In the genomic region with DNA sequence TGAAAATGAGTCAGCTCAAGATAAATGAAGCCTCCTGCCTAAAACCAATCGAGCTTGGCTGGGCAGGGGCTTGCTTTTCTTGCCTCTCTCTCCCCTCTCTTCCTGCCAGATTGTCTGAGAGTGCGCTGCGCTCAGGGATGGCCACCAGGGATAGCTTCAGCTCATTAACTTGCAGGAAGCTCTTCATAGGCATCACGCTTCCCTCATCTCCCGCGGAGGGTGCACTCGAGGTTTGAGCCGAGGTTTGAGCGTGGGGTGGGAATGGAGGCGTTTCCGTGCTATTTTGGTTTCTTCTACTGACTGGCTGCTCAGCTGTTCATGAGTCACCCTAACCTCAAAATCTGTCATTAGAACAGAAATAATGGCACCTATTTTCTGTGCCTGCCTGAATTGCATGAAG, we compare ENCODE assay signal across 9 mouse cellular contexts.
DNase-seq lines count a peak whose midpoint lies in the region; ATAC-seq lines count a peak whose summit lies in the region.
"Had no signal": no experiment of that assay in that cellular context is flagged by ENCODE, and none has a peak within 500 bp of the region (broad histone marks: within the 10 kb centered on the region; RNA-seq: fewer than 3 reads in every experiment).

No protein-coding gene starts in this region.

- H3K36me3 ChIP-seq in forebrain, embryonic 16.5 days (ENCODE audit: control insufficient read depth, insufficient read depth) = no peaks in the 10 kb centered on the region
- H3K36me3 ChIP-seq: limb, embryonic 15.5 days had no signal

- no peak overlapping the region for H3K27ac ChIP-seq in forebrain, embryonic 16.5 days (ENCODE audit: low read length)
- H3K27ac ChIP-seq: limb, embryonic 15.5 days had no signal

- intact Hi-C loops in left cerebral cortex, postnatal 36 days (cut with DNase I) = loop anchor here (2.0 to 5.0 kb wide), 4 partner anchors 38 to 228 kb away; a partner anchor contains a TSS

- DNase-seq in layer of hippocampus, adult 11-12 months (ENCODE audit: low spot score) = peak; percentile 81
- no peak for DNase-seq in layer of hippocampus, adult 9-10 months (ENCODE audit: low spot score)
- DNase-seq in adrenal gland, postnatal 25 days = peak; percentile 45
- peak; percentile 59 for DNase-seq in heart, postnatal 4 days
- peak; percentile 82 to 85 for DNase-seq in left cerebral cortex, postnatal 36 days (ENCODE audit: low spot score in 2 of 2)
- peak; percentile 83 to 91 for DNase-seq in right cerebral cortex, postnatal 36 days (ENCODE audit: low spot score in 2 of 2)
- no peak for DNase-seq in lung, postnatal 14 days

- H3K4me1 ChIP-seq in forebrain, embryonic 16.5 days (replicated peaks; ENCODE audit: control insufficient read depth, insufficient read depth, low read length) = peaks cover 17% of the 10 kb centered on the region

- WGBS in forebrain, embryonic 16.5 days = 38% methylated on average over 11 of the region's 11 CpGs

- no peak overlapping the region for H3K9ac ChIP-seq in forebrain, embryonic 16.5 days (replicated peaks; ENCODE audit: low read depth, low read length)
- H3K9ac ChIP-seq: limb, embryonic 15.5 days had no signal

- no peaks in the 10 kb centered on the region for H3K9me3 ChIP-seq in forebrain, embryonic 16.5 days (ENCODE audit: control insufficient read depth, low read length)
- H3K9me3 ChIP-seq: limb, embryonic 15.5 days had no signal

- no peaks in the 10 kb centered on the region for H3K27me3 ChIP-seq in forebrain, embryonic 16.5 days (replicated peaks; ENCODE audit: control insufficient read depth, insufficient read depth, low read length)
- H3K27me3 ChIP-seq: limb, embryonic 15.5 days had no signal

- H3K4me3 ChIP-seq in forebrain, embryonic 16.5 days (replicated peaks; ENCODE audit: low read length) = no peak overlapping the region
- H3K4me3 ChIP-seq: limb, embryonic 15.5 days had no signal

- peak; percentile 46; the same call in 1 of the 2 replicates for ATAC-seq in forebrain, embryonic 16.5 days

- H3K4me2 ChIP-seq in forebrain, embryonic 16.5 days (ENCODE audit: low read length) = no peak overlapping the region
- H3K4me2 ChIP-seq: limb, embryonic 15.5 days had no signal

Comparison
In these comparisons a context has a peak if more than half of its experiments do, and no peak if none do; other contexts are left out.
1. DNase-seq: peak in layer of hippocampus, adult 11-12 months (single experiment), adrenal gland, postnatal 25 days (single experiment), heart, postnatal 4 days (single experiment), left cerebral cortex, postnatal 36 days (2 of 2) and right cerebral cortex, postnatal 36 days (2 of 2); none in layer of hippocampus, adult 9-10 months (single experiment) and lung, postnatal 14 days (single experiment).